Mouse (Mus musculus) testis, adult 2 months (tissue): ENCODE results near the gene Plcd1.

ENCODE experiments used
- CTCF ChIP-seq: fragments of 200-500 bp; IDR thresholded peaks from 2 replicates; pipeline ENCODE4 v1.5.1; 2012; ENCODE audit warnings: low read depth, mild to moderate bottlenecking, inconsistent platforms, low read length, moderate library complexity; ENCODE audit not compliant: control insufficient read depth, insufficient read depth, insufficient replicate concordance
- POLR2A ChIP-seq: fragments of 200-500 bp; IDR thresholded peaks from 2 replicates; pipeline ENCODE4 v1.6.1; 2012; ENCODE audit warnings: low read depth, mild to moderate bottlenecking, inconsistent platforms, low read length, moderate library complexity; ENCODE audit not compliant: control insufficient read depth

DNA sequence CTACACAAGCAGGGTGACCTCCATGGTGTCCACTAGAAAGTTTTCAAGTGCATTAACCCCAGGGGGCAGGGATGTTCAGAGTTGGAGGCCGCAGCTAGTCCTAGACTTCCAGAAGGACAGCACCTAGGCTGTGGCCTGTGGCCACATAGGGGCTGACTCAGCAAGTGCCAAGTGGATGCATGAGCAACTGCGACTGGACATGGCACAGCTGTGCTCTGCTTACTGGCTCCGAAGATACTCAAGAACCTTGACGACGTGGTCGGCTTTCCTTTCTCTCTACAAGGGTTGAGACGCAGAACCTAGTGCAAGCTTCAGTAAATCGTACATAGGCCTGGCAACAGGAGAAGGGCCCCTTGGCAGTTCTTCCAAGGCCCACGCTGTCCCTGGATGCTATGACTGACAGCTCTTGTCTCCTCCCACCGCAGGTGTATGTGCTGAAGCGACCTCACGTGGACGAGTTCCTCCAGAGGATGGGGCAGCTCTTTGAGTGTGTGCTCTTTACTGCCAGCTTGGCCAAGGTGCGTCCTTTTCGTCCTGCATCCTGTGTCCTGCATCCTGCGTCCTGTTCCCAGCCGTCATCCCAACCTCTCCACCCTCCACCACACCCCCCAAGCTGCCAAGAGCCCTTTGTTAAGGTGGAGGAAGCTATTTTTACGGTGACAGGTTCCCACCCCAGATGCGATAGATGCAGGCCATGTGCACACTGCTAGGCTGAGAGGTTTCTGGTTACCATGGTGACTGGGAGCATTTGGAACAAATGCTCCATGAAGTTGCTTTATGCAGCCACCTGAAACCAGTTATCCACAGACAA lies 60.0 kb downstream of the Plcd1 start:
- TF ChIP-seq CTCF (no peak), POLR2A (no peak)
